Mouse (Mus musculus): ENCODE data around the gene Tescl.

GRCm38 (mm10) chr7:24338241-24338640 lies 4.5 kb upstream of the Tescl start:
- no peak for TF ChIP-seq USF1 (IDR thresholded peaks at IDR 0.05; ENCODE audit: low read depth, low read length)
- no peak for TF ChIP-seq USF2 (IDR thresholded peaks at IDR 0.05; ENCODE audit: borderline replicate concordance in 1 of 2, insufficient read depth in 1 of 2, low read depth in 1 of 2, low read length in 2 of 2)
- TF ChIP-seq GATA1 (IDR thresholded peaks at IDR 0.05; ENCODE audit: low read depth, low read length) = no peak
- no peak for TF ChIP-seq POLR2A (IDR thresholded peaks at IDR 0.05; ENCODE audit: control insufficient read depth in 1 of 2, insufficient read depth in 1 of 2, low read depth in 1 of 2, low read length in 2 of 2, poor library complexity in 1 of 2)
- TF ChIP-seq MEF2A (IDR thresholded peaks at IDR 0.05; ENCODE audit: extremely low read depth, insufficient replicate concordance, low read depth, low read length, poor library complexity, severe bottlenecking) = no peak
- peak; percentile 20 to 41 (median 35); a peak in 4 of 6 replicates for TF ChIP-seq CTCF (IDR thresholded peaks at IDR 0.05 in 2 of 3, conservative IDR thresholded peaks at IDR 0.05 in 1 of 3; ENCODE audit: control insufficient read depth in 1 of 3, insufficient read depth in 1 of 3, low read depth in 2 of 3, low read length in 3 of 3, poor library complexity in 1 of 3, severe bottlenecking in 1 of 3)
- TF ChIP-seq GABPA (IDR thresholded peaks at IDR 0.05; ENCODE audit: low read depth, low read length) = no peak
- no peak for TF ChIP-seq ZKSCAN1 (IDR thresholded peaks at IDR 0.05; ENCODE audit: low read depth, low read length)
- no peak for TF ChIP-seq EP300 (IDR thresholded peaks at IDR 0.05; ENCODE audit: low read depth in 1 of 2, low read length in 2 of 2)
- no peak for TF ChIP-seq ZC3H11A (IDR thresholded peaks at IDR 0.05; ENCODE audit: low read depth, low read length)
- no peak for TF ChIP-seq UBTF (IDR thresholded peaks at IDR 0.05; ENCODE audit: borderline replicate concordance, insufficient read depth, low read depth, low read length)
- TF ChIP-seq MYC (IDR thresholded peaks at IDR 0.05; ENCODE audit: low read depth, low read length) = no peak
- TF ChIP-seq RCOR1 (IDR thresholded peaks at IDR 0.05; ENCODE audit: low read depth, low read length) = no peak
- TF ChIP-seq POLR2AphosphoS5 (IDR thresholded peaks at IDR 0.05; ENCODE audit: borderline replicate concordance, low read depth, low read length) = no peak

All from MEL (cell line).